Mouse (Mus musculus) embryo, embryonic 10 days (tissue): ENCODE measurements at regions not wholly inside any gene's neighbourhood (a gene's known extent, or its start where the extent isn't known, plus 50 kb on each side); places are given as distances from the start of the nearest gene placed in this dataset.

Experiments
- DNase-seq: peaks from one replicate; pipeline ENCODE4 v3.0.0-alpha.2; 2015; ENCODE audit warnings: low spot score

DNA sequence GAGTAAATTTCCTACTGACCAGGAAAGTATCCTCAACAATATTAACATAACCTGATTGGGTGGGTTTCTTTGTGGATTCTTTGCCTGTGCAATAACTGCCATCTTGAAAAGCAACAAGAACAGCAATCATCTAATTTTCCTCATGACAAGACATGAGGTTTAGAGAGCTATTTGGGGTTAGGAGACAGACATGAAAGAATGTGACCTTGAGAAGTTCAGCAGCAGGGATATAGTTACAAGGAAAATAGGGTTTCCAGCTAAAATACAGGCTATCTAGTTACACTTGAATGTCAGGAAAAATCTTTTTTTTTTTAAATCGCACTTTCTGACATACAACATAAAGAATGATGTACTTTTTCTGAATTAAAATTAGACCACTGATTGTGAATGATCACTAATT, 83.7 kb upstream of the Lama2 start:
- peak; percentile 9 for DNase-seq

DNA sequence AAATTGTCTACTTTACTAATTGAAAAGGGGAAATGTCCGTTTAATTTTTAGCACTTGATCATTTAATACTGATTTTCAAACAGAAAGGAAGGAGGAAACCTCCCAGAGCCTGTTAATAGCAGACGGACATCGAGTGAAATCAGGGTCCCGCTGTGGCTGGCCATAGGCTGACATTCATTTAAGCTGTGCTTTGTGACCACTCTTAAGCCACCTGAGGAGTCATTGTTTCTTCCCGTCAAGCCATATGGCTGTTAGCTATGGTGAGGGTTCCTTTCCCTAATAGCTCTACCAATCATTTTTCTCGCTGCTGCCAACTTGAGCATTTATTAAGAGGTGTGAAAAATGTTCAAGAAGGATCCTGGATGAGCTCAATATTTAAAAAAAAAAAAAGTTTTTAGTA, 78.7 kb upstream of the Lama2 start:
- peak; percentile 22 for DNase-seq

DNA sequence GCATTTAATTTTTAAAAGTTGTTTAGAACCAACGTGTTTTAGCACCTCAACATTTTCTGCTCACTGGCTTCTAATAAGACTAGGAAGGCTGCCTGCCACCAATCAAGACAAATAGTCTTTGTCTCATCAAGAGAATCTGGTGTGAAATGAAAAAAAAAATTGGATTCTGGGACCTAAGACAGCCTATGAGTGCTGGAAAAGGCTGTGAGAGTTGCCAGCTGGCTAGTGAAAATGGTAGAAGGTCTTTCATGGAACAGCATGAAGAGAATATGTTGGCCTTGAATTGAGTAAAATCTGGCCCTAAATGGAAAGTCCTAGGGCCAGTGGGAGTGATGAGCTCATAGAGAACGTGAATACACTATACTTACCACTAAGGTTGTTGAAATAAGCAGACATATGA, 61.8 kb upstream of the Lama2 start:
- DNase-seq = no peak

DNA sequence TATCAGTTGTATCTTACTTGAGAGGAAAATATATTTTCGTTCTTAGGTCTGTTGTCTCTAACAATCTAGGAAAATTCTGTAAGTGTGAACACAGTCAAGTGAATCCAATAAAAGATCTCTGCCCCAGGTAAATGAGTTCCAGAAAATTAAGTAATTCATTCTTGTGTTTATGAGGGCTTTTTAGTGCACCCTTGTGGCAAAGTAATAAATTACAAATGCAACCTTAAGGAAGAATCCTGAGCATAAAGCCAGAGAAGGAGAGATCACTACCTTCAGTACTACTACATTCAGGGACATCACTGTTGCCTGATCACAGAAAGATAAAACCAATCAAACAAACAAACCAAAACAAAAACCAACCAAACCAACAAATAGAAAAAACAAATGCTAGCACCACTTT, 56.0 kb upstream of the Lama2 start:
- no peak for DNase-seq

DNA sequence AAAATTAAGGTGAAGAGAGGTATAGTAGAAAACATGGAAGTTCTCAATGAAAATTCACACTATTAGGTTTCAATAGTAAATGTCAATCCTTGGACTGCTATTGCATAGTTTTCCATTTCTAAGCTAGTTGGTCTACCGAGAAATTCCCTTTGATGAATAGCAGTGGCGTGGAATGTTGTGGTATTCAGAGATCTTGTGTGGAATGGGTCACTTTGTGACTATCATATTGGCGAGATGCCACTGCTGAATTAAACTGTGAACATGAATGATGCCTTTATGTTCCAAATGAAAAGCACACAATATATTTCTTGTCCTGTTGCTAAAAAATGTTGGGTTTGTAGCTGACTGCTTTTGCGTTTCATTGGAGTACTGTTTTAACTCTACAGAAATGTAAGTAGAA, 54.8 kb upstream of the Lama2 start:
- no peak for DNase-seq
